Mouse (Mus musculus) T-helper 2 cell (primary cell): Measurements from ENCODE around the gene Palld.

Experiments
- in situ Hi-C: fragments of 300-600 bp; cut with MboI, MseI; formaldehyde crosslinking; loops from one replicate; pipeline ENCODE4 v1.15.1; 2025; ENCODE audit warnings: high pct_unique_total_duplicates

Palld gene

DNA sequence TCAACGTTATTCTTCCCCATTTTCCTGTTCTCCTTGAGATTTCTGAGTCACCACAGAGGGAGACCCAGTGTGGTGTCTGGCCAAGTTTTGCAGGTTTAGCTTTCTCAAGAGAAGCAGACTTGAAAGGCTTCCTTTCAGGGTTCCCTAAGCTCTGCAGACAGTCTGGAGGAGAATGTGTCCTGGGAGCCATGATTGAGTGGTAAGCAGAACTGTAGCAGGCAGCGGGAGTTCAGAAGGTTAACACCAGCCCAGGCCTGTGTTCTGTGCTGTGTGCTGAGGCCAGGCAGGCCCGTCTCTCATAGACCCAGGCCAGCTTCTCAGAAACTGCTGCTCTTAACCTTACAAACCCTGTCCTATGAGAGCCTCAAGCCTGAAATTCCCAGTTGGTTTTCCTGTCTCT is 263.5 kb downstream of the Palld start:
- in situ Hi-C loops = no loop called here

DNA sequence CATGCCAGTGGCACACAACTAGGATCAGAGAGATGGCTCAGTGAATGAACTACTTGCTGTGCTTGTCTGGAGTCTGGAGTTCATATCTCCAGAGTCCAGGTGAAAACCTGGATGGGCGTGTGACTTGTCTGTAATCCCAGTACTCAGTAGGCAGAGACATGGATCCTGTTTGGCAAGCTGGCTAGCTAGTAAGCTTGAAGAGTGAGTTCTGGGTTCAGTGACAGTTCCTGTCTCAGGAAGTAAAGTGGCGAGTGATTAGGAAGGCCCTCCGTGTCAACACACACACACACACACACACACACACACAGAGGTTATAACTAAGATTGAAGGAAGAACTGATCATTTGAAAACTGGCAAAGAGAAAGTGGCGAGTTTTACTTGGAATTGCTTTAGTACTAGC is 264.8 kb downstream of the Palld start:
- in situ Hi-C loops = no loop called here

DNA sequence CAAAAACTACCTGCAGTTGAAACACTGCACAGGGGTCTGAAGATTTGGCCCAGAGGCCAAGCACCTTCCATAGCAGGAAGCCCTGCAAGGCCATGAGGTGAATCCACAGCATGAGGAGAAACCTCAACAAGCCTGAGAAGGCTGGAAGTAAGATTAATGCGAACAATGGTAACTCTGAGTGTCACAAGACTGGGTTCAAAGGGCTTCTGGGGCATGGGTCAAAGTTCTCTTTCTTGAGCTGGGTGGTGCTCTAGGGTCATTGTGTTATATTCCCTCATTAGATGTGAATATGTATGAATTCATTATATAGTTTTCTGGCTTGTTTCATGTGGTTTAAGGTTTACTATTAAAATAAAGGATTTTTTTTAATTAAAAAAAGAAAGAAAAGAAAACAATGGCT is 267.7 kb downstream of the Palld start:
- in situ Hi-C loops = no loop called here

DNA sequence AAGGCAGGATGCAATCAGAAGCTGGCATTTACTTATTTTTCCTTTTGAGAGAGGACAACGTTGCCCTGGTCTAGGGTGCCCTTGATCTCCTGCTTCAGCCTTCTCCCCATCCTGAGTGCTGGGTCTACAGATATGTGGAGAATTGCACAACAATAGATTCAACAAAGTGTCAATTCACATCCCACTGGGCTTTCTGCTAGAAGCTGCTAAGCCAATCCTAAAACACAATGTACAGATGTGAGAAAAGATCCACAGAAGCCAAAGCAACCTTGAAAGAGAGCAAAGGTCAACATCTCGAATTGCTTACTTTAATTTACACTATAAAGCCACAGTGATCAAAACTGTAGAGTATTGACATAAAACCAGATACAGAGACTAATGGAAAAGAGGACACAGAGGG is 270.2 kb downstream of the Palld start:
- in situ Hi-C loops = no loop called here

DNA sequence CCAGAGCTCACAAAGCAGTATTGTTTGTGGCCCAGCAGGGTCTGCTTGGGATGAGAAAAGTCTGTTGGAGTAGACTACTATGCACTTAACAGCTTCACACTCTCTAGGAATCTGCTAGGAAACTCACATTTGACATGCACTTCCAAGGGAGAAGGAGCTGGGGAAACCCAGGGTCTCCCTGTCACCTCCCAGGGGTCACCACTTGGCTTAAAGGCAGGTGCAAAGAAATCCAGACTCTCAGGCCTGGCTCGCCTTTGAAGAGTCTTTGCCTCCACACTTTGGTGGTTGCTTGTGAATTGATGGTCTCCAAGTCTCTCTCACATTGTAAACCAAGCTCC is 272.9 kb downstream of the Palld start:
- in situ Hi-C loops = no loop called here

DNA sequence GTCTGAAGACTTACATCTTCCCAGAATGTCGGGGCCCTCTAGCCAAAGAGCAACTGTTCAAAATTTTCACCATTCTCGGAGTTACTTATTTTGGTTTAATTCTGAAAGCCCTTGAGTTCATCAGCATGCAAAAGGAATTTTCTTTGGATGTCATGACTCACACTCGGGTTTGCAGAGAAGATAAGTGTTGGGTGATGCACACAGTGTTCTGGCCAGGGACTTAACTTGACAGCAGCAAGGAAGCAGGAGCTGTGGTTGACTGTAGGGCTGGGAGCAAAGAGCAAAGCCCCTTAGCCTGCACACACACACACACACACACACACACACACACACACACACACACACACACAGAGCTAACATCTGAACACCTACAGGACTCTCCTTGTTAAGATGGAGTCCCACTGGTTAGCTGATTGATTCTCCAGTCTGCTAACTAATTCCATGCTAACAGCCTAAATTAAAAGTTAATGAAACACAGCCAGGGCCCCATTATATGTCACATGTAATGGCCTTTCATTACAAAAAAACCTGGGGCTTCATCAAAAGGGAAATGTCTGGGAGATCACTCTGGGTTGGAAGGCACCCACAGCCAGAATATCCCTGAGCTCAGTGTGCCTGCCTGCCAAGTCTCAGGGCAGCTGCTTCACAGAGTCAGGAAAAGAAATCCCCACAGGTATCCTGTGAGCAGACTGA is 273.4 kb downstream of the Palld start:
- in situ Hi-C loops = no loop called here

DNA sequence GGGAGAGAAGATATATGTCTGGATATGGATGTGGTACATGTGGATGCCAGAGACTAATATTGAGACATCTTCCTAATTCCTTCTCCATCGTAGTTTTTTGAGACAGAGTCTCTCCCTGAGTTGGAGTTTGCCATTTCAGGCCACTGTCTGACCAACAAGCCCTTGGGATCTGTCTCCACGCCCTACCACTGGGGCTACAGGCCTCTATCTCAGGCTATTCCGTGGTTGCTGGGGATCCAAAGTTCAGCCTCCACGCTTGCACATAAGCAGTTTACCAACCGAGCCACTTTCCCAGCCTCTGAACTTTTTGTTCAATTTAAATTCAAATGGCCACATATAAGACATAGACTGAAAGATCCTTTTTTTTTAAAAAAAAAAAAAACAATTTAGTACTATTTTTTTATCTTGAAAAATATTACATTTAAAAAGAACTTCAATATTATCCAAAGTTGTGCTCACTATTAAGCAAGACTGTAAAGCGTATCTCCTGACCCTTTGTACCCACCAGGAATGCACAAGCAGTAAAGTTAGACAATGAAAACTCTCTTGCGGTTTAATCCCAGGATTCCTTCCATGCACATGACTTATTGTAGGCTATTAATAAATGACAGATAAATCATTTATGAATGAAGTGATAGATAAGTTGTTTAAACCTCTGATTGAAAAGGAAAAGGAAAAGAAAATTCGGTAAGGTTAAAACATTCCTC is 276.1 kb downstream of the Palld start:
- in situ Hi-C loops = no loop called here

DNA sequence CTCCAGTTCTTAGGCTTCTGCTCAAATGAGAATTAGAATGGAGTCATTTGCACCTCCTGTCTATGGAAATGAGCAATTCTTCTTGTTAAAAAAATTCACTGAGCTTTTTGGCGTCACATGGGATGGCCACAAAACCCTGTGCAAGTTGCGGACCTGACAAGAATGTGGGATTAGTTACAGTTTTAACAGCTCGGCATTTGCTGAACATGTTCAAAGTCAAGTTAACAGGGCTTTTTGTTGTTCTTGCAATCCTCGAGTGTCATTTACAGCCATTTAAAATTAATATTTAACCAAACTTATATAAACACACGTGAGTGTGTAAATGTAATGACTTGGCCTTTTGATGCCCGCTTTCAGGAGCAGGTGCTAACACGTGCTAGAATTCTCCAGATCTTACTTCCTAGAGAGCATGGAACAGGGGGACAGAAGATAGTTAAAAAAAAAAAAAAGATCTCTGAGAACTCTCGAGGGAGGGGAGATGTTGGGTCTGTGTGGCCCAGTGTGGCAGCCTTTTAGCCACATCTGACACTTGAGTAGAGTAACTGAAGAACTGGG is 276.8 kb downstream of the Palld start:
- in situ Hi-C loops = no loop called here

DNA sequence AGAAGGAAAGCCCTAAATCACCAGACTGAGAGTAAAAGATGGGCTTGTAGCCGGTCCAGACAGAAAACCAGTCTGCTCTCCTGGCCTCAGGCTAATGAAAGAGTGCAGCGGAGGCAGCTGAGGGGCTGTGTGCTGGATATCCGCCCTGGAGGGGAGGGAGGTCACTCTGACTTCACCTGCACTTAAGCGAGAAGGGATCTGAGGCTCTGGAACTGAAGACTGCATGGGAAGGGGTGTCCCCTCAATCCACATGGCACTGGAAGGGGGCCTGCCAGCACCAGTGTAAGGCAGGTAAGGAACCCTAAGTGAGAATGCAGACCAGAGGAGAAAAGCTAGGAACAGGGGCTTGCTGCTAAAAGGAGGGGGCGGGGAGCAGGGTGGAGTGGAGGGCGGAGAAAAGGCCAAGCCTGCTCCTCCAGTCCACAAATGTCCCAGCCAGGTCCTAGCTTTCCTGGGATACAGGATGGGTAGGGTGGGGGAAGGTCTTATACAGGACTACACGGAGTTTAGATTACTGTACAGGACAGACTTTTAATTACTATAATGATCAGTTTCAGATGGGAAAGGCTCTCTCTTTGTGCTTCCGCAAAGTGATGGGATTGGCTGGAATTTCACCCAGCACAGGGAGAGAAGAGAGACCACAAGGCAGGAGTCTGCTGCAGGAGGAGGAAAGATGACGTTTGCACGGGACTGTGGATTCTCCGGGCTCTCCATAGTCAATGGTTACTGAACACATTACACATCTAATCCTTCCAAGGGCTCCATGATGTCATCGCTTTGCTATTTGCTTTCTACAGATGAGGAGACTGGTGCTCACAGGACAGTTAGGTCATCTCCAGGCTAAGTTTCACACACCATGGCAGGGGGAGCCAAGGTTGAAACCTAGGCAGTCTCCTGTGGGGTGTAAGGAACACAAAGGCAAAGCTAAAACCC is 278.7 kb downstream of the Palld start:
- in situ Hi-C loops = no loop called here

DNA sequence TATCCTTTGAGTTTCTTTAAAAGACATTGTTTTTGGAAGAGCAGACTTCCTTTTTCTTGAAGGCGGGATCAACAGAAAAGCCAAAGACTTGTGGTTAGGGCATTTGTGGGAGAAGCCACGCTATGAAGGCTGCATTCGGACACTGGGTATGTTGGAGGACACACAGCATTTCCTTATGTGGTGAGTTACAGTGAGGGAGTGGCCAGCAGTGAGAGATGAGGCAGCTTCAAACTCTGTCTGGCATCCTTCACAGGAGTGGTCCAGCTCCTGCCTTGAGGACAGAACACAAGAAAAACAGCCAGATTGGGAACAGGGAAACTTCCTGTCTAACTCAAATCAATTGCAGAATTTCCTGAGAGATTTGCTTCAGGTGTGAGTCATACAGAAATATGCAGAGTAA is 281.2 kb downstream of the Palld start:
- in situ Hi-C loops = no loop called here

DNA sequence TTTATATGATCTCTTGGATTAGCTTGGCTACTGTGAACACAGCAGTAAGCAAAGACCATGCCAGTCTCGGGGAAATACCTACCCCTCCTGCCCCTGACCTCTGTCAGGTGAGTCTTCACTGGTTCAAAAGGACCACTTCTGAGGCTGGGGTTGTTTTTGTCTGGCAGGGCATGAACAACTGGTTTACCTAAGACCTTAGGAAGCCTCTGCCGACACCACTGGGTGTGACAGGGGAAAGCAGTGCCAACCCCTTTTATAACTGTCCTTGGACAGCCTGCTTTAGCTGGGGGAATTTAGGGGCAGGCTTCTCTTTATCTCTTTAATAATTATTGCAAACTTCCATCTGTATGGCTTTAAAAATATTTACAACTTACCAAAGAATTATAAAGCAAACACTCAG is 284.8 kb downstream of the Palld start:
- in situ Hi-C loops = no loop called here

DNA sequence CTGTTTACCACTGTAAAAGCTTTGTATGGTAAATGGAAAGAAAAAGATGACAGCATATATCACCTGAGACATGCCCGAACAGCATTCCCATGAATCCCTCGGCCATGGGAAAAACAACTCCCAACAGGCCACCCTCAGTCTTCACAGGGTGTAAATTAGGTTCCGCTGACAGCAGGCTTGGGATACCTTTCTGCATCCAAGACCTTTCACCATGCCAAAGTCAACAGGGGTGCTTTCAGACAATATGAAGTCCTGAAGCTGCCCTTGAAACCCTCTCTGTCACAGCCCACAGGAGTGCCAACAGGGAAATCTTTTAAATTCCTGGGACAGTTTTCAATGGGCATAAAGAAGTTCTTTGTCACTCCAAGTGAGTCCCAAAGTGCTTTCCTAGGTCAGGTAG is 285.4 kb downstream of the Palld start:
- in situ Hi-C loops = no loop called here

DNA sequence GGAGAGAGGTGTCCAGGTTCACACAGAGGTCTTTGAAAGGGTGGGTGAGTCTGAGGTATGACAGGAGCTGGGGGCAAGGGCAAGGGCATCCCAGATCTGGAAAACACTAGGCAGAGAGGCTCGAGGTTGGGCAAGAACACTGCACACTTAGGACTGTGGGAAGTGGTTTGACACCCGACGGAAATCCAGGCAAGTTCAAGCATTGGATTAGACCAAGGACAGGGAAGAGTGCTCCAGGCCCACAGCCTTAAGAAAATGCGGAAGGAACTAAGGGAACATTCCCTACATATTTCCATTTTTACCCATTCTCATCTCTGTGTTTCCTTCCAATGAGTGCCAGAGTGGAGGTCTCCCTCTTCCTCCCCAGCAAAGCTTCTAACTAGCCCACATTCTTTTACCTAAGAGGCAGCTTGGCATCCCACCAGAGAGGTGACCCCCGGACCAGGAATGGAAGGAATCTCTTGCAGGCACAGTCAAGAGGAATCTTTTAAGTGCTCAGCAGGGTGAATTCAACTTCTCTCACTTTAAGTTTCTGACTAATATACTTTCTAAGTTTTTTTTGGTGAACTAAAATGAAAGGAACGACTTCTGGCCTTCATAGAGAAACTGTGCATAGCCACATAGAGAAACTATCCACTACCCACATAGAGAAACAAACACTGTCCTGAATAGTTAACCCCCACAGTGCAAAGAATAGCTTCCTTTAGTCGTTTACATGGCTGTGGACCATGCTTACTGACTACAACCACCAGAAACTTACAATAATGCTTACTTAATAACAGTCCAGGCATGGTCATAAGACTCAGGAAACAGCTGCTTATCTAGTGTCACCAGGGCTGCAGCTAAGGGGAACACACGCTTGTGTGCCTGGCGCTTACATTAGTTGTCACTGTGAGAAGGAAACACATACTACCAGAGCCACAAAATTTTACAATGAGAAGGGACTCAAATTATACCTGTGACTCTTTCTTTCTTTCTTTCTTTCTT is 286.5 kb downstream of the Palld start:
- in situ Hi-C loops = no loop called here

DNA sequence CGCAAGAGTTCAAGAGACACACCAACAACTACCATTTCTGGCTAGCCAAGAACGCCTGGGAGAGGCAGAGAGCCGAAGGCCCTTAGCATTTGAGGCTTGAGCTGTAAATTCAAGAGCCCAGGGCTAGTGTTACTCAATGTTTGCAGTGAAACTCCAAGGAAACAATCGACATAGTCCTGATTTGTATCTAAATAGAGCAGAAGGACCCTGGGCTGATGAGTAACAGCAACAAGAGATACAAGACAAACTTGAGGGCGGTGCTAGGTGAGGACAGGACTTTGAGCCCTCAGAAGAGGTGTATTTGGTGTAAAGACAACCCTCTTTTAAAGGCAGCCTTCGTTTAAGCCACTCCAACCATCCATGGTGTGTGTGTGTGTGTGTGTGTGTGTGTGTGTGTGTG is 290.7 kb downstream of the Palld start:
- in situ Hi-C loops = no loop called here

DNA sequence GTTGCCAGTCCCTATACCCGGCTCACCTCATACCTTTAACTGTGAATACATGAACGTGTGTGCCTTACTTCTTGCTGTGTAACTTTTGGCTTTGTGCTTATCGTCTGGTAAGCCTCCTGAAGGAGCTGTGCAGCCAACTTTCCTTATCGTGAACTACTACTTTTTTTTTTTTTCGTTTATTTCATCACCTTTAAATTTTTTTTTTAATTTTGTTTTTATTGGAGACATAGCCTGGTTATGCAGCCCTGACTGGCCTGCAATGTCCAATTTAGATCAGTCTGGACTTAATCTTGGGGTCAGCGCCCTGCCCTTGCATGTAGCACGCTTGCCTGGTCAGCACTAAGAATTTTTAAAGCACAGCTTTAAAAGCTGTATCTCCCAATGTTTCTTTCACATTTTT is 291.4 kb downstream of the Palld start:
- in situ Hi-C loops = no loop called here

DNA sequence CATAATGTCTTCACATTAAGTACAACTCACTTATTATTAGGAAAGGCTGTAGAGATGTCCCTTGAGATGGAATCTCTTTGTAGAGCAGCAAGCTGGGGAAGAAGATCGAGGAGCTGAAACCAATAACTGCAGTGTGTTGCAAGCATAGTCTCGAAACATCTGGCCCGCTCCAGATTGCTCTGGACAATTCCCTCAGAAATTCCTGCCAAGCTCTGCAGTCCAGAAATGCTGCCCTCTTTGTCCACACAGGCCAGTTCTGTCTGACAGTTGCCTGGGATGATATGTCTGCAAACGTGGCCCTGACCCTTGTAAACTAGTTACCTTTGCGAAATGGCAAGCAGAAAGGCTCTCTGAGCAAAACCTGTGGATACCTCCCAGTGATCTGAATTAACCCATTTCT is 291.9 kb downstream of the Palld start:
- in situ Hi-C loops = no loop called here

DNA sequence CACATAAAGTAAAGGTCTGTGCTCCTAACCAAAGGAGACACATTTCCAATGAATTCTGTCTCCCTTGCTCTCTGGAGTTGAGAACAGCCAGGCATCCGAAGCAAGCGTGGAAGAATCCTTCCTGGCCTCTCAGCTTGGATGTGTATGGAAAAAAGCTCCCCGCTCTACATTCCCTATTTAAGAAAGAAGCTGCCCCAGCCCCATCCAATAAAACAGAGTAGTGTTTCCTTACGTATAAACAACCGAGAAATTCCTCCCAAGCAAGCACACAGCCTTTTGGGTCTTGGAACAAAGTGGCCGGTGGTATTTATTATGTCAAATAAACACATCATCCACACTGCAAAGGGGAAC is 295.1 kb downstream of the Palld start:
- in situ Hi-C loops = no loop called here

DNA sequence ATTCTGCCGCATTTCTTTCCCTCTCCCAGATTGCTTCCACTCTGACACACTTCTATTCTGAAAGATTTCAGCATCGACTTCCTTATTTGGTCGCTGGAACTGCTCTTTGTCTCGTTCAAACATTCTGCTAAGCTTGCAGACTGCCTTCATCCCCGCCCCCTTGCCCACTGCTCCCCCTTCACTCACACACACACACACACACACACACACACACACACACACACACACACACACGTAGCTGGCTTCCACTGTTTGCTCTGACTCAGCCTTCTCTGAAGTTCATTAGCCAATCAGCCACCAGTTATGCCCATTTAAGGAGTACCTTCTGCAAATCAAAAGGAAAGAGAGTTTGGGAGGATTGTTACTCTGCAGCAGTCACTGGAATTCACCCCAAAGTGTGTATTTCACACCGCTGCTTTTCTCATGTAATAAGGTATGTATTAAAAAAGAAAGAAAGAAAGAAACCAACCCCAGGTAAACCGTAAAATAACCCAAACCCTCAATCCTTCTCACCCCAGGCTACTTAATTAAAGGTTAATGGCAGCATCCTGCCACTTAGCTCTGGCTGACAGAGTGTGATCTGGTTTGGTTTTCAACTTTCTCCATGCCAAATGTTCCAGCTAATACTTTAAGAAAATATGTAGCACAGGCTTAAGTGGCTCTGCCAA is 295.6 kb downstream of the Palld start:
- in situ Hi-C loops = no loop called here

DNA sequence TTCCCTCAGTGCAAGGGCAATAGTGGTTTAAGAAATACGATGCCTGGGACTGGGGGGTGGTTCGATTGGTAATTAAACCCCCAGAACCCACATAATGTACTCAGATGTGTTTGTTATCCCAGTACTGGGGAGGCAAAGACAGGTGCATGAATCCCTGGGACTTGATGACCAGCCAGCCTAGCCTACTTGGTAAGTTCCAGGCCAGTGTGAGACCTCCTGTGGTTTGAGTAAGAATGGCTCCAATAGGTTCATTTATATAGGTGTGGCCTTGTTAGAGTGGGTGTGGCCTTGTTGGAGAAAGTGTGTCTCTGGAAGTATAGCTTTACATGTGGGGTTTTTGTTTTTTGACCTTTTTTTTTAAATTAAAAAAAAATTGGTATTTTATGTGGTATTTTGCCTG is 297.6 kb downstream of the Palld start:
- in situ Hi-C loops = no loop called here

DNA sequence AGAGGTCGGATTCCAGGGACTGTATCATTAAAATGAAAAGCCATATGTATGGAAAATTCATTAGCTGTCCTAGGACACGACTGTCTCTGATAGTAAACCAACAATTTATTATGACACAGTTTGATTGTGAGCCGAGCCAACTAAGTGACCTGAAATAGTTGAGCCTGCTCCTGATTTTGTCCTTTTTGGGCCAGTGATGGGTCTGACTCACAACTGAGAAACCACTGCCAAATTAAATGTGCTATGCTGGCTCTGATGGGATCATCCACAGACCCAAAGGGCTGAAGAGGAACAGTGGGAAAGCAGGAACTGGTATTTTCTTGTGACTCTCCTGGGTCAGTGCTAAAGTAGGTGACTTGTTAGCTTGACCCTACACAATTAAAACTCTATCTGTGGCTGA is 305.6 kb downstream of the Palld start:
- in situ Hi-C loops = no loop called here

DNA sequence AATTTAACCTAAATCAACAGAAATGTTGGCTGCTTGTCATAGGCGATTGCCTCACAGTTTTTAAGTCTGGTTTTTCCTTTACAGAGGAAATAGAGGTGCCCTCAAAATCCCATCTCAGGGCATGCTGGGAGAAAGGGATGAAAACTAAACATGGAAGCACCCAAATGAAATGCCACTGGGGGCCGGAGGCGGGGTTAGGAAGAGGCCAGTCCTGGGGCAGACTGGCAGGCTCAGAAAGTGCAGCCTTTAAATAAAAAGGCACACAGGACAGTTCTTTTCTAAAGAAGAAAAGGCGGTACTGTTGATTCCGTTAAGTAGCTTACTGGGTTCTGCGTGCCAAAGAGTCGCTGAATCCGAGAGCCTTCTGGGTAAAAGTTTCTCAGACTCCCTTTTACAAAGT is 311.0 kb downstream of the Palld start:
- in situ Hi-C loops = no loop called here
